ENCODE assay signal across 9 mouse cellular contexts in genomic region chr3:82364988-82365387, GRCm38 (mm10). TPM values are rescaled to one million over a fixed set of nuclear protein-coding genes. Genes with fewer than 3 reads are reported as not detected.
DNase-seq lines count a peak whose midpoint lies in the region; ATAC-seq and TF ChIP-seq lines count a peak whose summit lies in the region.
"Had no signal": no experiment of that assay in that cellular context is flagged by ENCODE, and none has a peak within 500 bp of the region (broad histone marks: within the 10 kb centered on the region; RNA-seq: fewer than 3 reads in every experiment).

No protein-coding gene starts in this region.

- no peak for TF ChIP-seq POLR2A in ES-Bruce4 (IDR thresholded peaks at IDR 0.05; ENCODE audit: insufficient read depth, low read length)

- no peaks in the 10 kb centered on the region for H3K9me3 ChIP-seq in ES-Bruce4 (replicated peaks; ENCODE audit: control insufficient read depth, insufficient read depth, low read length, poor library complexity, severe bottlenecking)
- H3K9me3 ChIP-seq: embryonic facial prominence, embryonic 13.5 days had no signal

- no peaks in the 10 kb centered on the region for H3K27me3 ChIP-seq in ES-Bruce4 (ENCODE audit: control insufficient read depth, insufficient read depth, low read length, poor library complexity, severe bottlenecking)
- H3K27me3 ChIP-seq: embryonic facial prominence, embryonic 13.5 days had no signal

- no peak overlapping the region for H3K9ac ChIP-seq in ES-Bruce4 (ENCODE audit: low read depth, poor library complexity, severe bottlenecking)
- H3K9ac ChIP-seq: embryonic facial prominence, embryonic 13.5 days had no signal

- no peak overlapping the region for H3K4me3 ChIP-seq in ES-Bruce4 (ENCODE audit: low read depth, low read length)
- H3K4me3 ChIP-seq: embryonic facial prominence, embryonic 13.5 days had no signal

- peak; percentile 85 for ATAC-seq in inflammation-experienced regulatory T-cells, adult 6 months
- ATAC-seq in neutrophil, adult 5-6 weeks (ENCODE audit: extremely low read depth, insufficient number of reproducible peaks, low FRiP score, poor library complexity, severe bottlenecking): peak; percentile 56; the same call in 1 of the 2 replicates

- DNase-seq in kidney, adult 9 months: peak; percentile 14
- DNase-seq in kidney, adult 18-20 months: no peak
- DNase-seq in cerebellum, adult 9-10 months: peak; percentile 46
- DNase-seq in layer of hippocampus, postnatal 25 days (ENCODE audit: extremely low spot score in 1 of 2, low spot score in 1 of 2): no peak
- DNase-seq in ovary, postnatal 10 days (ENCODE audit: low spot score): no peak

- H3K27ac ChIP-seq in ES-Bruce4 (ENCODE audit: insufficient read depth, low read length): no peak overlapping the region
- H3K27ac ChIP-seq: embryonic facial prominence, embryonic 13.5 days had no signal

- H3K4me1 ChIP-seq in ES-Bruce4 (ENCODE audit: control insufficient read depth, insufficient read depth, low read length): no peaks in the 10 kb centered on the region
- H3K4me1 ChIP-seq: embryonic facial prominence, embryonic 13.5 days had no signal

- no peak for TF ChIP-seq EP300 in ES-Bruce4 (IDR thresholded peaks at IDR 0.05; ENCODE audit: insufficient read depth, low read depth, low read length)

- TF ChIP-seq CTCF in ES-Bruce4 (IDR thresholded peaks at IDR 0.05; ENCODE audit: low read depth, low read length): peak; percentile 75

- H3K36me3 ChIP-seq in ES-Bruce4 (ENCODE audit: control insufficient read depth, insufficient read depth, low read length, poor library complexity, severe bottlenecking): peaks cover 2% of the 10 kb centered on the region; the same call in 1 of the 2 replicates

RNA-seq across cellular contexts. Expression of gene Map9, which starts 7.1 kb away (rescaled TPM):
- polyA plus RNA-seq in ES-Bruce4 (2011; ENCODE audit: insufficient read depth, insufficient read length, low read depth, missing spikeins): 10.2 and 12.3 TPM in 2 replicates
- polyA plus RNA-seq in inflammation-experienced regulatory T-cells, adult 6 months (2017; shearing (Covaris generic)): 1 to 10 TPM in 1 of 3 experiments, under 1 TPM in 2; 0.66 to 2.3 (median 0.96) TPM
- 0.47 and 0.49 TPM in 2 replicates for total RNA-seq in neutrophil, adult 5-6 weeks (2017)
- 10 to 100 TPM; 77.5 to 85.6 TPM for total RNA-seq in layer of hippocampus, postnatal 25 days (2021)

Comparison
In these comparisons a context has a peak if more than half of its experiments do, and no peak if none do; other contexts are left out.
1. DNase-seq: peak in kidney, adult 9 months (single experiment) and cerebellum, adult 9-10 months (single experiment); none in kidney, adult 18-20 months (single experiment), layer of hippocampus, postnatal 25 days (0 of 2) and ovary, postnatal 10 days (single experiment).
2. RNA of gene Map9, which starts 7.1 kb away (total RNA-seq): 77.5 to 85.6 TPM in layer of hippocampus, postnatal 25 days; 0.47 to 0.49 TPM in neutrophil, adult 5-6 weeks; every median in the first group is over 10 times any median in the second.